Mouse (Mus musculus): Measurements from ENCODE around the gene Shisal1. TPM values are rescaled to one million over a fixed set of nuclear protein-coding genes. Genes with fewer than 3 reads are reported as not detected.

The Shisal1 gene
- total and polyA plus RNA-seq, 3 experiments = not detected

DNA sequence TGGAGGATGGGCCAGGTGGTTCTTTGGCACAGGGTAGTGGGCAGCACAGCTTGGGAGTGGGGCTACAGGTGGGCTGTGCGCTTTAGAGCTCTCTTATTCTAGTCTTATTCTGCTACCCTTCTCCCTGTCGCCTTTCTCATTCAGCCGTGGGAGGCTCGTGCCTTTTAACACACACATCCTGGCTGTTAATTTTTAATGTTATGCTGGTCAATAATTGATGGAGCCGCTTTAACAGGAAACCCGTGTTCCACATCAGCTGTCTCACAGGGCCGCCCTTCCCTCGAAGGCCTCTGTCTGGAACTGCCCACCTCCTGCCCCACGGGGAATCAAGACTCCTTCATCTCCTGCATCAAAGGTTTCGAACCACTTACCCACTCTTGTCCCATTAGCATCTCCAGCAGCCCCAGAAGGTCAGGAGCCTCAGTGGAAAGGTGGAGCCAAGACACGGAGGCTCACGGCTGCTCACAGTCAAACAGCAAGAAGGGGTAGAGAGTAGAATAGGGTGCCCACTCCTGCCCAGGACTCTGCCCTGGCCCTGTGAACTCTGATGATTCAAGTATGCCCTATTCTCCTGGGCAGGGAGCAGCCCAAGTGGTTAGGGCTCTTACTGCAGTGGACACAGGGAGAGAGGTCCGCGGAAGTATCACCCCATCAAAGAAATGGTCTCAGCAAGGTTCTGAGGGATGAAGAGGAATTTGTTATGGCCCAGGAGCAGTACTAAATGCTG, 51.4 kb downstream of the Shisal1 start:
- H3K79me2 ChIP-seq (ENCODE audit: control insufficient read depth, insufficient read depth, low read length, poor library complexity) = no peaks in the 10 kb centered on the region
- no peaks in the 10 kb centered on the region for H3K36me3 ChIP-seq (ENCODE audit: control insufficient read depth in 1 of 2, insufficient read depth in 2 of 2, low read length in 2 of 2)
- no peak for TF ChIP-seq ZMIZ1 (IDR thresholded peaks at IDR 0.05; ENCODE audit: low read depth, low read length)
- no peak for TF ChIP-seq POLR2AphosphoS5 (IDR thresholded peaks at IDR 0.05; ENCODE audit: borderline replicate concordance, low read depth, low read length)
- TF ChIP-seq MAZ (IDR thresholded peaks at IDR 0.05; ENCODE audit: low read depth, low read length) = no peak
- TF ChIP-seq CHD2 (IDR thresholded peaks at IDR 0.05; ENCODE audit: low read length) = no peak
- no peak for TF ChIP-seq USF1 (IDR thresholded peaks at IDR 0.05; ENCODE audit: low read depth, low read length)
- TF ChIP-seq EP300 (IDR thresholded peaks at IDR 0.05; ENCODE audit: low read depth in 1 of 2, low read length in 2 of 2) = no peak
- no peak for TF ChIP-seq UBTF (IDR thresholded peaks at IDR 0.05; ENCODE audit: borderline replicate concordance, insufficient read depth, low read depth, low read length)
- no peak for TF ChIP-seq GATA1 (IDR thresholded peaks at IDR 0.05; ENCODE audit: low read depth, low read length)
- no peak for TF ChIP-seq MAX (IDR thresholded peaks at IDR 0.05; ENCODE audit: low read length)
- TF ChIP-seq HCFC1 (IDR thresholded peaks at IDR 0.05; ENCODE audit: low read depth, low read length) = no peak
- TF ChIP-seq JUND (IDR thresholded peaks at IDR 0.05; ENCODE audit: low read depth, low read length) = no peak
- no peak for TF ChIP-seq RAD21 (IDR thresholded peaks at IDR 0.05; ENCODE audit: low read depth, low read length)
- TF ChIP-seq CTCF (IDR thresholded peaks at IDR 0.05 in 2 of 3, conservative IDR thresholded peaks at IDR 0.05 in 1 of 3; ENCODE audit: control insufficient read depth in 1 of 3, insufficient read depth in 1 of 3, low read depth in 2 of 3, low read length in 3 of 3, poor library complexity in 1 of 3, severe bottlenecking in 1 of 3) = no peak
- TF ChIP-seq ETS1 (IDR thresholded peaks at IDR 0.05; ENCODE audit: low read depth, low read length) = no peak
- no peaks in the 10 kb centered on the region for H3K9me3 ChIP-seq (replicated peaks; ENCODE audit: insufficient read depth, low read length)
- no peak overlapping the region for H3K4me3 ChIP-seq (ENCODE audit: control insufficient read depth in 1 of 2, insufficient read depth in 1 of 2, low read depth in 2 of 2, low read length in 2 of 2)
- no peak overlapping the region for H3K27ac ChIP-seq (ENCODE audit: control insufficient read depth, low read depth, low read length)
- no peaks in the 10 kb centered on the region for H3K27me3 ChIP-seq (ENCODE audit: control insufficient read depth in 1 of 2, insufficient read depth in 2 of 2, low read length in 2 of 2)
- no peak for DNase-seq (ENCODE audit: low read depth, low spot score)
- no peak overlapping the region for H3K9ac ChIP-seq (ENCODE audit: control insufficient read depth, low read depth, low read length, poor library complexity, severe bottlenecking)
- no peaks in the 10 kb centered on the region for H3K4me1 ChIP-seq (ENCODE audit: control insufficient read depth in 1 of 2, insufficient read depth in 2 of 2, low read length in 2 of 2)

DNA sequence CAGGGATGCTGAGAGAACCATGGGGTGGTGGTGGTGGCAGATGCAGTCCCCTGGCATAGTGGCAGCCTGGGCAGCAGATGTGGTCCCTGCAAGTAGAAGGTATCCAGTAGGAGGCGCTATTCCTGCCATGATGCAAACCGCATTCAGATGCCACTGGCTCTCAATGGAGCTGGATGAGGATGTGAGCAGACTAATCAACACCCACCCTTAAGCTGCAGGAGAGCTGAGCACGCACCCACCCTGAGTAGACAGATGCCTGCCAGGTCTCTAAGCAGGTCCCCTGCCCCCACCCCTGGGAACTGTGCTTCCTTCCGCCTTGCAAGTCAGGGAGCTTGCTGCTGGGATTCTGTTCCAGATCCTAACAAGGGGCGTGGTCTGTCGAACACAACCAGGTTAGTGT, 53.6 kb downstream of the Shisal1 start:
- no peak overlapping the region for H3K9ac ChIP-seq (ENCODE audit: control insufficient read depth, low read depth, low read length, poor library complexity, severe bottlenecking)
- H3K27me3 ChIP-seq (ENCODE audit: control insufficient read depth in 1 of 2, insufficient read depth in 2 of 2, low read length in 2 of 2) = no peaks in the 10 kb centered on the region
- no peaks in the 10 kb centered on the region for H3K36me3 ChIP-seq (ENCODE audit: control insufficient read depth in 1 of 2, insufficient read depth in 2 of 2, low read length in 2 of 2)
- H3K27ac ChIP-seq (ENCODE audit: control insufficient read depth, low read depth, low read length) = no peak overlapping the region
- TF ChIP-seq EP300 (IDR thresholded peaks at IDR 0.05; ENCODE audit: low read depth in 1 of 2, low read length in 2 of 2) = no peak
- no peak for TF ChIP-seq RAD21 (IDR thresholded peaks at IDR 0.05; ENCODE audit: low read depth, low read length)
- no peak for TF ChIP-seq UBTF (IDR thresholded peaks at IDR 0.05; ENCODE audit: borderline replicate concordance, insufficient read depth, low read depth, low read length)
- no peak for TF ChIP-seq ETS1 (IDR thresholded peaks at IDR 0.05; ENCODE audit: low read depth, low read length)
- TF ChIP-seq JUND (IDR thresholded peaks at IDR 0.05; ENCODE audit: low read depth, low read length) = no peak
- TF ChIP-seq SIN3A (IDR thresholded peaks at IDR 0.05; ENCODE audit: low read length) = no peak
- no peak for TF ChIP-seq NELFE (IDR thresholded peaks at IDR 0.05; ENCODE audit: low read depth, low read length)
- TF ChIP-seq POLR2AphosphoS5 (IDR thresholded peaks at IDR 0.05; ENCODE audit: borderline replicate concordance, low read depth, low read length) = no peak
- no peak for TF ChIP-seq POLR2A (IDR thresholded peaks at IDR 0.05; ENCODE audit: control insufficient read depth in 1 of 2, insufficient read depth in 1 of 2, low read depth in 1 of 2, low read length in 2 of 2, poor library complexity in 1 of 2)
- no peak for TF ChIP-seq MEF2A (IDR thresholded peaks at IDR 0.05; ENCODE audit: extremely low read depth, insufficient replicate concordance, low read depth, low read length, poor library complexity, severe bottlenecking)
- TF ChIP-seq MAZ (IDR thresholded peaks at IDR 0.05; ENCODE audit: low read depth, low read length) = no peak
- no peak for TF ChIP-seq RCOR1 (IDR thresholded peaks at IDR 0.05; ENCODE audit: low read depth, low read length)
- TF ChIP-seq TAL1 (IDR thresholded peaks at IDR 0.05; ENCODE audit: low read length) = no peak
- TF ChIP-seq BHLHE40 (IDR thresholded peaks at IDR 0.05; ENCODE audit: borderline replicate concordance, low read depth, low read length) = no peak
- no peak for TF ChIP-seq SMC3 (IDR thresholded peaks at IDR 0.05; ENCODE audit: low read depth, low read length)
- no peak for TF ChIP-seq ELF1 (IDR thresholded peaks at IDR 0.05; ENCODE audit: low read depth, low read length)
- no peak for TF ChIP-seq KAT2A (conservative IDR thresholded peaks at IDR 0.05; ENCODE audit: low read depth, low read length)
- no peak for TF ChIP-seq GATA1 (IDR thresholded peaks at IDR 0.05; ENCODE audit: low read depth, low read length)
- no peaks in the 10 kb centered on the region for H3K79me2 ChIP-seq (ENCODE audit: control insufficient read depth, insufficient read depth, low read length, poor library complexity)
- DNase-seq (ENCODE audit: low read depth, low spot score) = no peak
- no peaks in the 10 kb centered on the region for H3K4me1 ChIP-seq (ENCODE audit: control insufficient read depth in 1 of 2, insufficient read depth in 2 of 2, low read length in 2 of 2)
- H3K9me3 ChIP-seq (replicated peaks; ENCODE audit: insufficient read depth, low read length) = no peaks in the 10 kb centered on the region
- no peak overlapping the region for H3K4me3 ChIP-seq (ENCODE audit: control insufficient read depth in 1 of 2, insufficient read depth in 1 of 2, low read depth in 2 of 2, low read length in 2 of 2)
